Mouse (Mus musculus) central nervous system, embryonic 18 days (tissue): Measurements from ENCODE around the gene Klhl24. TPM values are rescaled to one million over a fixed set of nuclear protein-coding genes. Genes with fewer than 3 reads are reported as not detected.

Source experiments
- polyA plus RNA-seq: library from polyadenylated mRNA; depleted of rRNA; stranded (reverse); fragments of >200 nt; gene quantifications from 2 replicates; pipeline ENCODE4 v1.2.3, GENCODE M21; 2012; rRNA removed

Gene Klhl24
- polyA plus RNA-seq = 33.1 and 33.5 TPM in 2 replicates

GRCm38 (mm10) chr16:20097069-20097710, at the start of gene Klhl24:
Gene Klhl24, plus strand, starts transcription at chr16:20097542.

GRCm38 (mm10) chr16:20140772-20141531, 43.6 kb downstream of the Klhl24 start, which contains the start of gene Yeats2:
Gene Yeats2, plus strand, starts transcription at chr16:20141063.

Other genes starting within 250 kb of the Klhl24 start
- gene Klhl6, start 114.5 kb upstream of the Klhl24 start, polyA plus RNA-seq = 2.2 and 2.3 TPM in 2 replicates
- 48.7 and 49.3 TPM in 2 replicates for gene Yeats2, start 43.5 kb downstream of the Klhl24 start, polyA plus RNA-seq
- gene Map6d1, start 143.8 kb downstream of the Klhl24 start, polyA plus RNA-seq = 8.0 and 8.7 TPM in 2 replicates
- 53.0 and 62.4 TPM in 2 replicates for gene Parl, start 204.8 kb downstream of the Klhl24 start, polyA plus RNA-seq
- not detected in 2 replicates for gene Cyp2ab1, start 227.9 kb downstream of the Klhl24 start, polyA plus RNA-seq